Mouse (Mus musculus): ENCODE measurements around the gene Itm2c. TPM values are rescaled to one million over a fixed set of nuclear protein-coding genes. Genes with fewer than 3 reads are reported as not detected.

Itm2c gene
- polyA plus RNA-seq (2012; rRNA removed): 78.0 and 89.6 TPM in 2 replicates

GRCm38 (mm10) chr1:85894231-85894747, at the start of gene Itm2c:
Gene Itm2c, plus strand, starts transcription at chr1:85894281.

GRCm38 (mm10) chr1:85928057-85928687, 34.1 kb downstream of the Itm2c start, which contains the start of gene 4933407L21Rik:
Gene 4933407L21Rik, plus strand, starts transcription at chr1:85928483.

Other genes with a start within 250 kb of the Itm2c start
- 0.67 and 1.3 TPM in 2 replicates for gene Sp100, start 244.3 kb upstream of the Itm2c start, polyA plus RNA-seq (2012; rRNA removed)
- gene A630001G21Rik, start 115.6 kb upstream of the Itm2c start, polyA plus RNA-seq (2012; rRNA removed): 0.05 and 0.14 TPM in 2 replicates
- gene Cab39, start 100.8 kb upstream of the Itm2c start, polyA plus RNA-seq (2012; rRNA removed): 19.4 and 21.3 TPM in 2 replicates
- gene 4933407L21Rik, start 34.2 kb downstream of the Itm2c start, polyA plus RNA-seq (2012; rRNA removed): not detected in 2 replicates
- gene Gpr55, start 66.7 kb downstream of the Itm2c start, polyA plus RNA-seq (2012; rRNA removed): 0.15 and 0.19 TPM in 2 replicates
- gene Spata3, start 122.5 kb downstream of the Itm2c start, polyA plus RNA-seq (2012; rRNA removed): not detected in 2 replicates
- 9.8 and 14.5 TPM in 2 replicates for gene 2810459M11Rik, start 151.6 kb downstream of the Itm2c start, polyA plus RNA-seq (2012; rRNA removed)
- 9.0 and 9.3 TPM in 2 replicates for gene Psmd1, start 170.1 kb downstream of the Itm2c start, polyA plus RNA-seq (2012; rRNA removed)
- 1.9 TPM in 2 replicates for gene Htr2b, start 217.7 kb downstream of the Itm2c start, polyA plus RNA-seq (2012; rRNA removed)
- 0.12 TPM in 1 of 2 replicates, not detected in the other for gene Gm21972, start 239.4 kb downstream of the Itm2c start, polyA plus RNA-seq (2012; rRNA removed)